Mouse (Mus musculus) urinary bladder, postnatal 14 days (tissue): ENCODE results near the gene Wnt2.
A peak's percentile ranks its signal among the peaks of the same experiment; 100 is the strongest.

ENCODE experiments used
- DNase-seq: peaks from one replicate; pipeline ENCODE4 v3.0.0; 2021; ENCODE audit warnings: low spot score

The Wnt2 gene

GRCm38 (mm10) chr6:18029746-18030656 is at the start of gene Wnt2:
Wnt2 (minus strand) TSS chr6:18030585.
- DNase-seq = peak; percentile 21

DNA sequence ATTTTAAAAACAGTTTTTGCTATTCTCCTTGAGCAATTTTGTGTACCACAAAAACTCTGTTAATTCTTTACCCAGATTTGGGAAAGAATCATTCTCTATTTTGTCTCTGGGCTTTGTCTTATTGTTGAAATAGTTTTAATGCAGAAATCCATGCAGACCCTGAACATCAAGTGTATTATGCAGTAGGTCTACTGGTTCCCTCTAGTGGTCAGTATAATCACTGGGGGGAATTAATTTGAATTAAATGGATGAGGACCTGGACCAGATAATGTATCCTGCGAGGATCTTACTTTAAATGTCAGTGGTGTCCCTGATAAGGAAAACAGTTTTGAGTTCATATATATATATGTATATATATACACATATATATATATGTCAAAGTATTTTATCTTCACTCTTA is 48.2 kb upstream of the Wnt2 start:
- no peak for DNase-seq

- no peak for DNase-seq
Measured at GRCm38 (mm10) chr6:18076986-18077385, 46.6 kb upstream of the Wnt2 start.

DNA sequence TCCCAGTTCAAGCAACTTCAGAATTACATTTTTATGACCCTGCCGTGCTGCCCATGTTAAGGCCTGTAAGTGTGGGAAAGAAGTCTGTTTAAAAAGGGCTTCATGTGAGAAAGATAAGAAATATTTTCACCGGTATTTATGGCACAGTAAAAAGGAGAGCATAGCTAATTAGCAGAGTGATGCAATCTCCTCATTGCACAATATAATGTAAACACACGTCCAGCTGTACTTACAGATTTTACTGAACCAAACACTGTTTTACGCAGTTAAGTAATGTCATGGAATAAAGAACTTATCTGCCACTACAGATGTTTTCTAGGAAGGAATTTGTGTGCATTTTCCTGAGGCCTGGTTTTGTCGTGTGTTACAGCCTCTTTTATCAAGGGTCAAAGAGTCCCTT is 46.2 kb upstream of the Wnt2 start:
- DNase-seq = no peak

GRCm38 (mm10) chr6:18057899-18058298 is 27.5 kb upstream of the Wnt2 start:
- DNase-seq = no peak

GRCm38 (mm10) chr6:18051702-18052101 is 21.3 kb upstream of the Wnt2 start:
- no peak for DNase-seq

- DNase-seq = no peak
Measured at GRCm38 (mm10) chr6:18044299-18044698, 13.9 kb upstream of the Wnt2 start.

GRCm38 (mm10) chr6:18043172-18043571 is 12.8 kb upstream of the Wnt2 start:
- DNase-seq = no peak

DNA sequence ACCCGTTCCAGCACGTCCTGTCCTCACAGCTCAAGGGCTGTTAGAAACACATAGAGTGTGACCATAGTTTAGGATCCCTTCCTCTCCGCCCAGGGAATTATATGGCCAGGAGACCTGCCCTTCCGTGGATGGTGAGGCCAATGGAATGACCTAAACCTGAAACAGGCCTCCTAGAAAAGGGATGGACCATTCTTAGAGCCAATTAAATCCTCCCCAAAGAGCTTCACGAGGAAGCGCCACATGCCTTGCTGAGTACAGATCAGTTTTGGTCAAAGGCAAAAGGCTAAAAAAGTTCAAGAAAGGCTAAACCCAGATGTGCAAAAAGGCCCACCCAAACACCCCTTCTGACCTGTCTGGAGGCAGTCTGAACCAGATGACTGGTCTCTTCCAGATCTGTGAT is 1.9 kb upstream of the Wnt2 start:
- no peak for DNase-seq

DNA sequence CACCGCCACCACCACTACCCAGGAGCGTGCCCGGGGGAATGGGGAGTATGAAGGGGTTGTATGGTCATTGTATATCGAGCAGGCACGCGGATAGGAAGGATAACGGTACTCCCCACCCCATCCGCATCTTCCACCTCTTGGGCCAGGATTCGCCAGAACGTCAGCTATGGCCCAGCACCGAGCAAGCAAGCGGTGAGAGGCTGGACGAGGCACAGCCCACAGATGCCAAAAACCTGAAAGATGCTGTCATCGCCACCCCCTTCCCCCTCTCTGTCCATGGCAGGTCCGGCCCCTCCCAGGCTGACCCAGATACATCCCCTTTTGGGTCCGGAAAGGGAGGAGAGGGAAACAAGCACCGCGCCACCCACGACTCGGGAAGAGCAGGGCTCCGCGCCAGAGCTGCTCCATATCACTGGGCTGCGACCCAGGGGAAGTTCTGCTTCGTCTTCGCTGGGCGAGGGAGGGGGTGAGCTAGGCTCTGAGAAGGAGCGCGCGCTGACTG is 1.2 kb upstream of the Wnt2 start:
- DNase-seq = peak; percentile 74

DNA sequence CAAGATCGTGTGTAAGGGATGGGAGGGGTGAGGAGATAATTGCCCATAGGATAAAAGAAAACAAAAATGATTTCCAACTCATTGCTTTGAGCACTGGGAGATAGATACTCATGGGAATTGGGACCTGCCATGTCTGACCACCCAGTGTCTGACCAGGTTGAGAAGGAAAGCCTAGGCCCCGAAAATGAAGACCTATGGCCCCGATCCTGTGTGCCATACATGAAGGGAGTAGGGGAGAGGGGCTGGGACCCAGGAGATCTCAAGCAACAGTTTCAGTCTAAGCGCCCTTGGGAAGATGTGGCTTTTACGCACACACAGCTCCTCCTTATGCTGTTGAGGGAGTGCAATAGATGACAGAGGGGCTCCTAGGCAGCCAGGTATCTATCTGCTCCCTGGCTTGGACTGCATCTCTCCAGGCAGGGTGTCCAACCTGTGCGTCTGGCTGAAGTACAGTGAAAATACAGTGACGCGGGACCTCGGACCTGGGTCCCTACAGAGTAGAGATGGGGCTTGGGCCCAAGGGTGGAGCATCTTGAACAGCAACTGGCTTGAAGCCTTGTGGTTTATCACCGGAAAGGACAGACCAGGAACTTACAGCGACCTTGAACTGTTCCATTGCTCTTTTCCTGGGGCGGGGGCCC is 603 bp upstream of the Wnt2 start:
- peak; percentile 20 for DNase-seq

GRCm38 (mm10) chr6:18024133-18024794 is 6.1 kb downstream of the Wnt2 start:
- DNase-seq = no peak

- no peak for DNase-seq
Measured at GRCm38 (mm10) chr6:18013346-18013745, 17.0 kb downstream of the Wnt2 start.

DNA sequence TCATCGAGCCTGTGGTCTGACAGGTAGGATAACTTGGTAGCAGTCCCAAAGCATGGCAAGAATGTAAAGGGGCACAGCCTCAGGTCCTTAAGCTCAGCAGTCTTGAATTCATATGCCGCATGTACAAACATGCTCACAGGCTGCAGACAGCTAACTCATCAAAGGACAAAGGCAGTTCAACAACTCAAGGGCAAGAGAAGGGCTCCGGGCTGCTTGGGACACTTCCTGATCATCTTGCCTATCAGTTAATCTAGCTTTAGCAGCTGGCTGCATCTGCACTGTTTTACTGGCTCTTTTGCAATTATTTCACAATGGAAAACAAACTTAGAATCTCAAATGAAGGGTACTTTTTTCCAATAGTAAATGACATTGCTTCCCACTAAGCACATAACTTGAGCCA is 23.0 kb downstream of the Wnt2 start:
- DNase-seq = no peak

GRCm38 (mm10) chr6:18002065-18002464 is 28.3 kb downstream of the Wnt2 start:
- DNase-seq = no peak

DNA sequence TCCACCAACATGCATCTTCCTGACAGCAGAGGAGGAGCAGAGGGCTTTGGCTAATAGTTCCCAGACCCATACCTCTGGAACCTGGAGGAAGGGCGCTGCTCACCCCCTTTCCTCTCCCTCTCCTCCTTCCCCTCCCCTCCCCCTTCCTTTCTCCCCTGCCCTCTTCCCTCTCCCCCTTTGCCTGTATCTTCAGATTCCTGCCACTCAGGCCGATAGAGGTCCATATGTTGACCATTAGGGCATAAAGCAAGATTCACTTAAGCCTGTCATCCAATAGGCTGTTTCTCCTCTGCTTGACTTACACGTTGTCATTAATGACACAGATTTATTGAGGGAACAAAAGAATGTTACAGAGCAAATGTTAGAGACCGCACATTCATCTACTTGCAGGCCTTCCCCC is 31.9 kb downstream of the Wnt2 start:
- DNase-seq = no peak

GRCm38 (mm10) chr6:17994956-17995790 is 35.2 kb downstream of the Wnt2 start:
- no peak for DNase-seq

DNA sequence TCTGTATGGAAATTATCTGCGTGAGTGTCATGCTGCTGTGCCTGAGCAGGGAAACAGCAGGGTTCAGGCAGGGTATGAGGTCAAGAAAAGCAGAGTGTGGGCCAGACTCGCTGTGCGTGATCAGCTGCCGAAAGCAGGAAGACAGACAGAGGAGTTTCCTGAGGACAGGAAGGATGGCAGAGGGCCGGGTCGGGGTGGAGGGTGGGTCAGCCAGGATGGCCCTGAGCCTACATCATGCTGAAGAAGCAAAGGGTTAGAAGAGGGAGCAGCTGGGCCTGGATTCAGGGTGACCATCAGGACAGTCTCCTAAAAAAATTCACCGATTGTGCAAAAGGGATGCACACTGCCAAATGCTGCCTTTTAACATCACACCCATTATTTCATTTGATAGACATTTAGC is 38.8 kb downstream of the Wnt2 start:
- peak; percentile 8 for DNase-seq

DNA sequence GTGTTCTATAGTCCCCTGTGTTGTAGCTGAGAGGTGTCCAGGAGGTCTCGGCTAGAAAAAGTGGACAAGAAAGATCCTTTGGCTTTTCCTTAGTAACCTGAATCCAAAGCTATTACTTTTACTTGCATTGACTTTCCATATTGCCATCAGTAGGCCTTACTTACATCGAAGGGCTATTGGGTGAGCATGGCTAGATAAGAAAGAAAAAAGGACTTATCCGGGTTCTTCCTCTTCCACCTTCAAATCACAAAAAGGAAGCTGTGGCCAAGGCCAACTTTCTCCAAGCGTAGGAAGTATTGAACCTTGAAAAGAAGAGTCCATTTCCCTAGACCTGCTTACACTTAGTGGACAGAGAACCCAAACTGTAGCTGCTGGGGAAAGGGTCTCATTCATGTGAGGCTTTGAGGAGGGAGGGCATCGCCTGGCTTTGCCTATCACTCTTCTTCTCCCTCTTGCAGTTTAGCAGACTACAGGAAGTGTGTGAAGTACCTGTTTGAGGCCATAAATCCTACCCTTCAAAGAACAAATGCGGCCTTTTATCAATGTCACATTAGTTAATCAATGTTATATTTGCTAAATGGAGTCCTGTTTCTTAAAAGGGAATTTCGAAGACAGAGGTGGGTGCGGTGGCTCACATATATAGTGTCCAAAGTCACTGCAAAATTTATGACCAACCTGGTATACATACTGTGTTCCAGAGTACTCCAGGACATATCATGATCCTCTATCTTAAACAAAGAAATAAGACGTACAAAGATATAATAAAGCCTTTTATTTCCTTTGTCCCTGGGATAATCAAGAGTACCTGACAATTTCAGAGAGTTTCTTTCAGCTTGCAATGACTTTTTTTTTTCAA is 40.0 kb downstream of the Wnt2 start:
- DNase-seq = no peak

GRCm38 (mm10) chr6:17979361-17979760 is 51.0 kb downstream of the Wnt2 start:
- no peak for DNase-seq

- no peak for DNase-seq
Measured at GRCm38 (mm10) chr6:17978881-17979280, 51.5 kb downstream of the Wnt2 start.
